Mouse (Mus musculus) small intestine, adult 2 months (tissue): Measurements from ENCODE around the gene Nudt8.

Experiments
- CTCF ChIP-seq: fragments of 200-500 bp; IDR thresholded peaks from 2 replicates; pipeline ENCODE4 v1.5.1; 2012; ENCODE audit warnings: low read depth, mild to moderate bottlenecking, control low read depth, inconsistent platforms, low read length, moderate library complexity, mixed read lengths; ENCODE audit not compliant: insufficient replicate concordance, insufficient read length; ENCODE audit errors: extremely low read depth
- POLR2A ChIP-seq: fragments of 200-500 bp; IDR thresholded peaks from 2 replicates; pipeline ENCODE4 v1.6.1; 2012; ENCODE audit warnings: low read depth, mild to moderate bottlenecking, control low read depth, inconsistent platforms, low read length, moderate library complexity

GRCm38 (mm10) chr19:4011086-4011485, 10.7 kb downstream of the Nudt8 start:
- TF ChIP-seq POLR2A (no peak), CTCF (no peak)
